Mouse (Mus musculus) embryo, embryonic 10 days (tissue): ENCODE results near the gene Ifi27l2a.
"Not testable (repeated sequence)": the region's sequence is repeated elsewhere in the genome, so short reads cannot be mapped to it uniquely, and the experiment has no call there.

Experiments used
- DNase-seq: peaks from one replicate; pipeline ENCODE4 v3.0.0-alpha.2; 2015; ENCODE audit warnings: low spot score

Ifi27l2a gene

GRCm38 (mm10) chr12:103443524-103443923, at the start of gene Ifi27l2a:
TSS of gene Ifi27l2a (minus strand) at chr12:103443680.
- no peak for DNase-seq

- DNase-seq, result peak; percentile 82
Observed at GRCm38 (mm10) chr12:103492767-103493166, 49.3 kb upstream of the Ifi27l2a start.

- DNase-seq, result no peak
Observed at GRCm38 (mm10) chr12:103491091-103491730, 47.7 kb upstream of the Ifi27l2a start.

- DNase-seq, result no peak
Observed at GRCm38 (mm10) chr12:103487750-103488149, 44.3 kb upstream of the Ifi27l2a start.

GRCm38 (mm10) chr12:103487276-103487675, 43.8 kb upstream of the Ifi27l2a start:
- DNase-seq, result no peak

- DNase-seq, result no peak
Observed at GRCm38 (mm10) chr12:103486726-103487125, 43.2 kb upstream of the Ifi27l2a start.

- not testable (repeated sequence) for DNase-seq
Observed at GRCm38 (mm10) chr12:103484200-103484972, 40.9 kb upstream of the Ifi27l2a start.

- DNase-seq, result no peak
Observed at GRCm38 (mm10) chr12:103482781-103483180, 39.3 kb upstream of the Ifi27l2a start.

GRCm38 (mm10) chr12:103481671-103482070, 38.2 kb upstream of the Ifi27l2a start:
- no peak for DNase-seq

GRCm38 (mm10) chr12:103477461-103478015, 34.1 kb upstream of the Ifi27l2a start:
- no peak for DNase-seq

GRCm38 (mm10) chr12:103476779-103477389, 33.4 kb upstream of the Ifi27l2a start:
- no peak for DNase-seq

- no peak for DNase-seq
Observed at GRCm38 (mm10) chr12:103474481-103474880, 31.0 kb upstream of the Ifi27l2a start.

- no peak for DNase-seq
Observed at GRCm38 (mm10) chr12:103457140-103457539, 13.7 kb upstream of the Ifi27l2a start, which contains the start of gene Ifi27l2b. TSS of gene Ifi27l2b (minus strand) at chr12:103457223.

GRCm38 (mm10) chr12:103456727-103457126, 13.2 kb upstream of the Ifi27l2a start:
- DNase-seq, result not testable (repeated sequence)

GRCm38 (mm10) chr12:103453361-103453760, 9.9 kb upstream of the Ifi27l2a start:
- no peak for DNase-seq

GRCm38 (mm10) chr12:103445060-103445459, 1.6 kb upstream of the Ifi27l2a start:
- DNase-seq, result no peak

- not testable (repeated sequence) for DNase-seq
Observed at GRCm38 (mm10) chr12:103444261-103444660, 781 bp upstream of the Ifi27l2a start.

GRCm38 (mm10) chr12:103437601-103438000, 5.9 kb downstream of the Ifi27l2a start:
- no peak for DNase-seq

- no peak for DNase-seq
Observed at GRCm38 (mm10) chr12:103434861-103435260, 8.6 kb downstream of the Ifi27l2a start.

GRCm38 (mm10) chr12:103433986-103434731, 9.3 kb downstream of the Ifi27l2a start, which contains the start of gene Ifi27:
TSS of gene Ifi27 (plus strand) at chr12:103434211.
- no peak for DNase-seq

GRCm38 (mm10) chr12:103433430-103433829, 10.1 kb downstream of the Ifi27l2a start:
- DNase-seq, result no peak

GRCm38 (mm10) chr12:103426710-103427109, 16.8 kb downstream of the Ifi27l2a start:
- DNase-seq, result no peak
